Mouse (Mus musculus) lung, embryonic 15.5 days (tissue): Measurements from ENCODE around the gene Dmc1. TPM values are rescaled to one million over a fixed set of nuclear protein-coding genes. Genes with fewer than 3 reads are reported as not detected.

Experiments used
- ATAC-seq: fragments of 200-750 bp; cut with Nextera tagmentation; 2 replicates; pipeline ENCODE4 v1.8.0; 2017; ENCODE audit warnings: moderate number of reproducible peaks, borderline replicate concordance; ENCODE audit not compliant: low FRiP score, low TSS enrichment; ENCODE audit errors: extremely low read depth
- H3K27ac ChIP-seq: fragments of 300-500 bp; sonication (generic); 2 replicates; pipeline ENCODE4 v1.5.1; 2015; ENCODE audit warnings: moderate library complexity, mild to moderate bottlenecking, inconsistent platforms
- H3K27me3 ChIP-seq: fragments of 300-500 bp; sonication (generic); 2 replicates; pipeline ENCODE4 v1.6.1; 2015; ENCODE audit warnings: inconsistent platforms
- H3K36me3 ChIP-seq: fragments of 300-500 bp; sonication (generic); 2 replicates; pipeline ENCODE4 v1.6.1; 2015; ENCODE audit warnings: inconsistent platforms
- H3K4me1 ChIP-seq: fragments of 300-500 bp; sonication (generic); 2 replicates; pipeline ENCODE4 v1.6.1; 2015; ENCODE audit warnings: inconsistent platforms
- H3K4me2 ChIP-seq: fragments of 300-500 bp; sonication (generic); 2 replicates; pipeline ENCODE4 v1.6.1; 2015; ENCODE audit warnings: inconsistent platforms, mild to moderate bottlenecking, moderate library complexity
- H3K4me3 ChIP-seq: fragments of 300-500 bp; sonication (generic); 2 replicates; pipeline ENCODE4 v1.5.1; 2015; ENCODE audit warnings: mild to moderate bottlenecking, inconsistent platforms
- H3K9ac ChIP-seq: fragments of 300-500 bp; sonication (generic); 2 replicates; pipeline ENCODE4 v1.6.1; 2015; ENCODE audit warnings: inconsistent platforms
- H3K9me3 ChIP-seq: fragments of 300-500 bp; sonication (generic); 2 replicates; pipeline ENCODE4 v1.6.1; 2016; ENCODE audit warnings: inconsistent platforms
- WGBS: fragments of 180-500 bp; shearing (Covaris S2); methylation state at CpG from one replicate; pipeline ENCODE4 v1.1.7; 2015; 5-methylcytosine and 5-hydroxymethylcytosine counted together
- polyA plus RNA-seq: library from polyadenylated mRNA; unstranded; fragments of >200 nt; fragmentation: Nextera tagmentation; extraction: Ambion mirVana; gene quantifications from 2 replicates; pipeline ENCODE4 v1.2.1, GENCODE M21; 2015

Gene Dmc1
- polyA plus RNA-seq = 3.3 TPM in 2 replicates

DNA sequence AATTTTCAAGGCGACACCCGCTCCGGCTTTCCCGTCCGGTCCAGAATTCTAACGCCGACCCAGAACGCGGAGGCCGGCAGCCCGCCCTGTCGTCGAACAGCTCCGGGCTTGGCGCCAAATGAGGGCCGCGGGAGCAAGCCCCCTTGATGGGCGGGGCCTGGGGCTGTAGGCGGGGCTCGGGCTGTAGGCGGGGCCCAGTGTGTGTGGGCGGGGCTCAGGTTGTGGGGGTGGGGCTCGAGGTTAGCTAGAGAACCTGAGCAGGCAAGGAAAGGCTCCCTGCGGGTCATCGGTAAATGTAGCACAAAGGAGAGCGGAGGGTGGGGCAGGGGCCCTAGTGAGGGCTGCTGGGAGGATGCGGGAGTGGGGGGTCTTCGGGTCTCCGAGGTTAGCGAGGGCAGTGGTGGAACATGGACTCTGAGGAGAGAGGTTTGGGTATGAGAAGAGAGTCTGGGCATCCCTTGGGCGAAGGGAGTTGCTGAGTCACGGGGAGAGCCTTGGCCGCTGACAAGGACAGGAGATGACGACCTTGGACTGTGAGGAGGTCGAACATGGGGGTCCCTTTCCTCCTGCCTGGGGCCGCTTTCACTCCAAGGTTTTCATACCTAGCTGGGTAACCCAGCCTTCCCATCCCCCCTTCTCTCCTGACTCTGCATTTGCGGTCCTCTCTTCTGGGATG is at the start of gene Dmc1:
Gene Dmc1 (minus strand): TSS at position 120 of the 676 bp plus-strand sequence.
- 10% methylated on average over 37 of the region's 37 CpGs for WGBS
- Histone ChIP-seq H3K27ac (no peak within 1 kb of the TSS), H3K4me3 (peak within 1 kb of the TSS; percentile 42), H3K36me3 (no peaks in the 10 kb centered on the region), H3K27me3 (0 out of 2 replicates have a peak, but pooled peaks cover 5% of the 10 kb centered on the region), H3K9me3 (no peaks in the 10 kb centered on the region), H3K9ac (peak within 1 kb of the TSS; percentile 39), H3K4me2 (peak within 1 kb of the TSS; percentile 60), H3K4me1 (peaks cover 9% of the 10 kb centered on the region)
- peak; percentile 64 for ATAC-seq

DNA sequence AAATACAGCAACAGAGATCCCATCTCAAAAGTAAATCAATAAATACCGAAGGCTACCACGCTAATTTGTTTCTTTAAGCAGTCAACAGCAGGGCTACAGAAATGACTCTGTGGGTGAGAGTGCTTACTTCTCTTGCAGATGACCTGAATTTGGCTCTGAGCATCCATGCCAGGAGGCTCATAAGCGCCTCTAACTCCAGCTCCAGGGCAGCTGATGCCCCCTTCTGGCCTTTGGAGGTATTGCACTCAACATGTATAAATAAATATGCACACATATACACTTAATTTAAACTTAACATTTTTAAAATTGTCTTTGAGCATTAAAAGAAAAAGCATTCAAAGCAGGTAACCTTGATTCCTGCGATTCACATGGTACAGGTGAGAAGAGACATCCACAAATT is 46.6 kb upstream of the Dmc1 start:
- no peak overlapping the region for H3K4me3 ChIP-seq
- H3K9ac ChIP-seq = no peak overlapping the region
- no peaks in the 10 kb centered on the region for H3K36me3 ChIP-seq
- no peak overlapping the region for H3K27ac ChIP-seq
- H3K4me1 ChIP-seq = no peaks in the 10 kb centered on the region
- H3K27me3 ChIP-seq = no peaks in the 10 kb centered on the region
- H3K4me2 ChIP-seq = no peak overlapping the region
- H3K9me3 ChIP-seq = no peaks in the 10 kb centered on the region
- WGBS = 73% methylated on average over 4 of the region's 4 CpGs
- no peak for ATAC-seq

DNA sequence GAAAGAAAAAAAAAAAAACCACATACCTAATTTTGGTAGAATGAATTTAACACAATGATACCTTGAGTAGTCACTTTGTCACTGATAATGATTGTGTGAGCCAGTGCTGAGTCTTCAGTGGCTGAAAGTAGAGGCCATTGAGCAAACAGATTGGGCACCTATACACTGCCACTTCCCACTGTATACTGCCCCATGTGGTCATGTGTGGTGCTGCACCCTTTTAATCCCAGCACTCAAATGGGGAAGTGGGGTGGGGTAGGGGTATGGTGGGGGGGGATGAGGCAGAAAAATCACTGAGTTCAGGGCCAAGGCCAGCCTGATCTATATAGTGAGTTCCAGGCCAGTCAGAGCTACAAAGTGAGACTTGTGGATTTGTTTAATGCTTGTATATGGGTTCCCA is 45.7 kb upstream of the Dmc1 start:
- H3K9me3 ChIP-seq = no peaks in the 10 kb centered on the region
- H3K36me3 ChIP-seq = no peaks in the 10 kb centered on the region
- no peak overlapping the region for H3K4me2 ChIP-seq
- H3K4me1 ChIP-seq = no peaks in the 10 kb centered on the region
- no peak overlapping the region for H3K4me3 ChIP-seq
- no peak overlapping the region for H3K27ac ChIP-seq
- ATAC-seq = no peak
- H3K27me3 ChIP-seq = no peaks in the 10 kb centered on the region
- H3K9ac ChIP-seq = no peak overlapping the region

DNA sequence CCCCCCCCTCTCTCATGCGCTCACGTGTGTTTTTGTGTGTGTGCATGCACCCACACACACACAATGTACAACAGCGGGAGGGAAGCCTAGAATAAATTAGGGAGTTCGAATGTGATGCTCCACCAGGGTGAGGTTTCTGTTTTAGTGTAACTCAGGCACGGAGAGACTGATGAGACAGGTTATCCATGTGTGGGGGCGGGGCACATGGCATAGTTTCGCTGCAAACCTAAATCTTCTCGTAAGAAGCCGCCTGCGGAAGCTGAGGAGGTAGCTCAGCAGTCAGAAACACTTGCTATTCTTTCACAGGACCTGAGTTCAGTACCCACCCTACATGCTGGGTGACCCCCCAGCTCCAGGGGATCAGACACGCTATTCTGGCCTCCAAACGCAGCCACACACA is 43.2 kb upstream of the Dmc1 start:
- no peak overlapping the region for H3K4me3 ChIP-seq
- H3K9ac ChIP-seq = no peak overlapping the region
- H3K27ac ChIP-seq = no peak overlapping the region
- no peak for ATAC-seq
- no peaks in the 10 kb centered on the region for H3K27me3 ChIP-seq
- H3K36me3 ChIP-seq = no peaks in the 10 kb centered on the region
- no peak overlapping the region for H3K4me2 ChIP-seq
- WGBS = 82% methylated on average over 12 of the region's 12 CpGs
- no peaks in the 10 kb centered on the region for H3K9me3 ChIP-seq
- no peaks in the 10 kb centered on the region for H3K4me1 ChIP-seq

DNA sequence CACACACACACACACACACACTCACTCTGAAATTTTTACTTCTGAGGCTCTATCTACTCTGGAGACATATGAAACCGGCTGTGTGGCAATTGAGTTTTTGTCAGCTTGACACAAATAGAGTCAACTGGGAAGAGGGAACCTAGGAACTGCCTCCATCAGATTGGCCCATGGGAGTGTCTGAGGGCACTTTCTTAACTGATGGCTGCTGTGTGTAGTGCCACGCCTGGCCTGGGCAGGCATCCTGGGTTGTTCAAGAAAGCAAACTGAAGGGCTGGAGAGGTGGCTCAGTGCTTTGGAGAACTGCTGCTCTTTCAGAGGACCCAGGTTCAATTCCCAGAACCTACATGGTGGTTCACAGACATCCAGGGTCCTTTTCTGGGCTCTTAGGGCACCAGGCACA is 40.6 kb upstream of the Dmc1 start:
- no peak overlapping the region for H3K4me2 ChIP-seq
- no peaks in the 10 kb centered on the region for H3K4me1 ChIP-seq
- H3K27me3 ChIP-seq = no peaks in the 10 kb centered on the region
- 79% methylated on average over 2 of the region's 2 CpGs for WGBS
- H3K4me3 ChIP-seq = no peak overlapping the region
- H3K9me3 ChIP-seq = no peaks in the 10 kb centered on the region
- H3K27ac ChIP-seq = no peak overlapping the region
- no peak overlapping the region for H3K9ac ChIP-seq
- H3K36me3 ChIP-seq = no peaks in the 10 kb centered on the region
- ATAC-seq = no peak

DNA sequence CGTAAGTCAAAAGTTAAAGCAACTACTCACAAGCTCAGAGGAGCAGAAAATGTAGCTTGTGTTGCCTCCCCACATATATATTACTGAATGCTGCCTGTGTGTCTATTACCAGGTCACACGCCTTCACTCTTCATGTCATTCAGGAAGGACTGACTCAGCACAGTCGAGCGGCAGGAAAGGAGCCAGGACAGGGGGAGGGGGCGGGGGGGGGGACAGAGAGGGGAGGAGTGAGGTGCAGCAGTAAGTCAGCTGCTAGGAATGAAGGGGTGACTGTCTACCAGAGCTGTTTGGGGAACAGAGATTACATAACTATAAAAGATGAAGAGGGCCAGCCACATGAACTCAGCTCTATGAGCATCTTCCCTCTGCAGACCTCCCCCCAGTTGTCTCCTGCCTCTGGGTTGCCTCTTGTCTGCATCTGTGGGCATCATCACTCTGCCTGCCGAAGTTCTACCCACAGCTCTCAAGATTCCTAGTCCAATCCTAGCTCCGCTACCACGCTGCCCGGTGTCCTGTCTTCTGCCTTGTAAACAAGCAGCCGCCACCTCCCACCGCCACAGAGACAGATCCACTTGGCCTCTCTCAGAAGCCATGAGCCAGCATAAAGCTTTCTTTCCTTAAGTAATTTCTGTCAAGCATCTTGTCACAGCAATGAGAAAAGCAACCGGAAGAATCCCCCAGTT is 36.4 kb upstream of the Dmc1 start:
- 47% methylated on average over 12 of the region's 12 CpGs for WGBS
- H3K27ac ChIP-seq = no peak overlapping the region
- no peak for ATAC-seq

DNA sequence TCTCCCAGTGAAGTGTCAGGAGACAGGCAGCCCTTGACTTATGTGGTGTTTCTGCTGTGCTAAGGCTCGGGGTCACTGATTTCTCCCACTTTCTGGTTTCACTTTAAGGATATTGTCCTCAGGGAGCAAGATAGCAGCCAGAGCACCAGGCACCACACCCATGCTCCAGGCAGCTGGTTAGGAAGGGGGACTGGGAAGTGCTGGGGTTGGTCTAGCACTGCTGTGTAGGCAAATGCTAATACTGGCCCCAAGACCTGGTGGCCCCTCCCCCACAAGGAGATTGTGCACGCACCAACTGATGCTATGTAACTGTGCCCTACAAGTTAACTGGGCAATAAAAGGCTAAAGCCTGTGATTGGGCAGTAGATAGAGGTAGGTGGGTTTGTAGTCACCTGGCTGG is 25.6 kb upstream of the Dmc1 start:
- WGBS = 63% methylated on average over 2 of the region's 2 CpGs
- Histone ChIP-seq H3K4me1 (no peaks in the 10 kb centered on the region), H3K27me3 (no peaks in the 10 kb centered on the region), H3K9me3 (no peaks in the 10 kb centered on the region), H3K27ac (no peak overlapping the region), H3K36me3 (0 out of 2 replicates have a peak, but pooled peaks cover 3% of the 10 kb centered on the region), H3K4me2 (no peak overlapping the region), H3K9ac (no peak overlapping the region), H3K4me3 (no peak overlapping the region)
- ATAC-seq = no peak

More for the DNA sequence above, 36.4 kb upstream of the Dmc1 start:
- Histone ChIP-seq H3K4me3 (no peak overlapping the region), H3K4me2 (no peak overlapping the region), H3K4me1 (no peaks in the 10 kb centered on the region), H3K9ac (no peak overlapping the region), H3K9me3 (no peaks in the 10 kb centered on the region), H3K27me3 (no peaks in the 10 kb centered on the region), H3K36me3 (no peaks in the 10 kb centered on the region)

DNA sequence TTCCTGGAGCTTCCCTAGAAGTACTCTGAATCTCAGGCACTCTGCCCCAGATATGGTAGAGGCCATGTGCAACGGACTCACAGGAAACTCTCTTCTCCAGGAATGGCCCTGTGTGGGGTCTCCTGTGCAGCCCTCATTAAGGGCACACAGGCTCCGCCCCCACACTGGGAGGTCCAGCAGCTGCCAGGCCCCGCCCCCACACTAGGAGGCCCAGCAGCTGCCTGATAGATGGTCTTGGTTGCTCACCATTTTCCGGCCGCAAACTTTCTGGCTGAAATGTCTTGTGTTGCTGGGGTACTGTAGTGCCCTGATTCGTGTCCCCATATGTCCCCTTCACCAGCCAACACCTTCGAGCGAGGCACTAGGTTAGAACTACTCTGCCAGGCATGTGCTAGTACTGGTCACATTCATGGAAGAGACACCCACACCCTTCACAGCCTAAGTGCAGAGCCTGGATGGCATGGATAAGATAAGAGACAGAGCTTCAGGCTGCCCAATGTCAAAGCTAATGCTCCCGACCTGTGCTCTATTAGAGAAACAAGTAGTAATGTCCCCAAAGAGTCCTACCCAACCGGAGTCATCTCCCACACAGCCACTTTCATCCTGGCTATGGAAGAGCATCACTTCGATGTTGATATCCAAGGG is 15.0 kb upstream of the Dmc1 start:
- no peak overlapping the region for H3K27ac ChIP-seq
- H3K4me2 ChIP-seq = no peak overlapping the region
- no peaks in the 10 kb centered on the region for H3K9me3 ChIP-seq
- no peaks in the 10 kb centered on the region for H3K4me1 ChIP-seq
- H3K36me3 ChIP-seq = no peaks in the 10 kb centered on the region
- no peak overlapping the region for H3K9ac ChIP-seq
- ATAC-seq = peak; percentile 35; the same call in 1 of the 2 replicates
- no peak overlapping the region for H3K4me3 ChIP-seq
- no peaks in the 10 kb centered on the region for H3K27me3 ChIP-seq
- WGBS = 71% methylated on average over 11 of the region's 11 CpGs

DNA sequence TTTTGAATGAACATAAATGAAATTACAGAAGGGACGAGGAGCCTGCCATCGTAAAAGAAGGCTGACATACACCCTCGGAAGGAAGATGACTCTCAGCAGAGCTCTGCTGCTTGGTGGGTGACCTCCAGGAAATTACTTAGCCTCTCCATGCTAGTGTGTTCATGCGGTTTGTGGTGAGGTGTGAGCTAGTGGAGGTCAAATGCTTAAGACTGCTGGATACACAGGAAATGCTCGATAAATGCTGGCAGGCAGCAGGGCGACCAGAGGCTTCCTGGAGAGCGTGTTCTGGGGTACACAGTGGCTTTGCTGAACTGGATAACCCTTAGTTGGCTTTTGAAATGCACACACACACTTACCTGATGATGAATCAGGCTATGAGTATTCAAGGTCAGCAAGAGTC is 13.5 kb upstream of the Dmc1 start:
- 86% methylated on average over 7 of the region's 7 CpGs for WGBS
- Histone ChIP-seq H3K27me3 (no peaks in the 10 kb centered on the region), H3K9ac (no peak overlapping the region), H3K9me3 (no peaks in the 10 kb centered on the region), H3K4me2 (no peak overlapping the region), H3K4me3 (no peak overlapping the region), H3K27ac (no peak overlapping the region), H3K36me3 (no peaks in the 10 kb centered on the region), H3K4me1 (no peaks in the 10 kb centered on the region)
- no peak for ATAC-seq

DNA sequence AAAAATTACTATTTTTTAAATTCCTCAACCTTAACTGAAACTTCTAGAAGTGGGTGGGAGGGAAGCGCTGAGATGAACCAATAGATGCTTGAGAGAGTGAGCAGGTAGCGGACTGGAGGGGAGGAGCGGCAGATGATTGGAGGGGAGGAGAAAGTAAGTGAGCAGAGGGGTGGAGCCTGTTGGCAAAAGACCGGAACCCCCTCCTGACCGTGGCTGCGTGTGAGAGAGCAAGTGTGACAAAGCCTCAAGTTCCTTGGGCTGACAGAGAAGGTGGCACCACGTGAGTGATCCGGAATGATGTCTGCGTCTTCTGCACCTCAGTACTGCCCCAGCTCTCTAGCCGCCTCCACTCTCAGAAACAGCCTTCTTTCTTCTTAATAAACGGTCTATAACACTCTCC is 12.2 kb upstream of the Dmc1 start:
- Histone ChIP-seq H3K9ac (no peak overlapping the region), H3K36me3 (no peaks in the 10 kb centered on the region), H3K9me3 (no peaks in the 10 kb centered on the region), H3K4me1 (no peaks in the 10 kb centered on the region), H3K4me3 (no peak overlapping the region), H3K4me2 (no peak overlapping the region), H3K27ac (no peak overlapping the region), H3K27me3 (no peaks in the 10 kb centered on the region)
- ATAC-seq = no peak
- WGBS = 81% methylated on average over 11 of the region's 11 CpGs

DNA sequence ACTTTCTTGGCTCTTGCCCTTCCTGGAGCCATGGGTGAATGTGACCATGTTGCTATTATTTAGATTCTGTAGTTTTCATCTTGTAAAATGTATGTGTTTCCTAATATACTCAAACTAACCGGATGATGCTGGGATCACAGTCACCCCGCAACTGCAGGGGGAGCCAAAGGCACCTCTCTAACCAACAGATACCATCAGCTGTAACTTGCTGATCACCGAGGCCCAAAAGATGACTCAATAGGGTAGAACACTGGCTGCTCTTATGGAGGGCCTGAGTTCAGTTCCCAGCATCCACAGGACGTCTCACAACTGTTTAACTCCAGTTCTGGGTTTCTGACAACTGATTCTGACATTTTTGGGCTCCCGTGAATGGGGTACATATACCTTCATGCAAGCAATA is 11.8 kb upstream of the Dmc1 start:
- WGBS = 78% methylated on average over 5 of the region's 5 CpGs
- no peak overlapping the region for H3K27ac ChIP-seq
- H3K9ac ChIP-seq = no peak overlapping the region
- no peak overlapping the region for H3K4me3 ChIP-seq
- H3K4me1 ChIP-seq = no peaks in the 10 kb centered on the region
- H3K36me3 ChIP-seq = no peaks in the 10 kb centered on the region
- H3K27me3 ChIP-seq = no peaks in the 10 kb centered on the region
- H3K4me2 ChIP-seq = no peak overlapping the region
- no peak for ATAC-seq
- H3K9me3 ChIP-seq = no peaks in the 10 kb centered on the region

DNA sequence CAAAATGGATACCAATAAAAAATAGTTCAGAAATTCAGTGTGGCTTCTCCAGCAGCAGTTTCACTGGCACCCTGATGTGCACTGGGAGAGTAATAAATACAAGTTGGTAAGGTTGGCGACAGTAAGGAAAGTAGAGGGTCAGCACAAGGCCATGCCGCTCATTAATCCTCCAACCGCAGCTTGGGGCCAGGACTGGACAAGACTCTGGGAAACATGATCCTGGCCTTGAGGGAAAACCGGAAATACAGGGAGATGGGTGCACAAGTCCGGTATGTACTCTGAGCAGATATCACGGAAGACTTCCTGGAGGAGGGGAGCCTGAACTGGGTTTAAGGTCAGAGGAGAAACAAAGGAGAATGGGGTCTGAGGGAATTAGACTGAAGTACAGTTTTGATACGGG is 10.6 kb upstream of the Dmc1 start:
- H3K4me2 ChIP-seq = no peak overlapping the region
- H3K27ac ChIP-seq = no peak overlapping the region
- H3K9me3 ChIP-seq = no peaks in the 10 kb centered on the region
- no peaks in the 10 kb centered on the region for H3K4me1 ChIP-seq
- ATAC-seq = no peak
- 70% methylated on average over 7 of the region's 7 CpGs for WGBS
- no peaks in the 10 kb centered on the region for H3K27me3 ChIP-seq
- no peak overlapping the region for H3K9ac ChIP-seq
- no peaks in the 10 kb centered on the region for H3K36me3 ChIP-seq
- H3K4me3 ChIP-seq = no peak overlapping the region
